Mouse (Mus musculus) thymus, adult 2 months (tissue): Measurements from ENCODE around the gene Snap91. TPM values are rescaled to one million over a fixed set of nuclear protein-coding genes. Genes with fewer than 3 reads are reported as not detected.

Experiments used
- DNase-seq: peaks from one replicate; pipeline ENCODE4 v3.0.0; 2021
- H3K27ac ChIP-seq: fragments of 200-500 bp; 2 replicates; pipeline ENCODE4 v1.5.1; 2012; ENCODE audit warnings: low read length, control low read depth; ENCODE audit not compliant: control insufficient read depth, insufficient read depth
- H3K27me3 ChIP-seq: fragments of 200-500 bp; 2 replicates; pipeline ENCODE4 v1.6.1; 2012; ENCODE audit warnings: mild to moderate bottlenecking, low read length, moderate library complexity, mixed read lengths; ENCODE audit not compliant: control insufficient read depth, insufficient read depth
- H3K36me3 ChIP-seq: fragments of 200-500 bp; 2 replicates; pipeline ENCODE4 v1.6.1; 2012; ENCODE audit warnings: mild to moderate bottlenecking, low read length, moderate library complexity; ENCODE audit not compliant: control insufficient read depth, insufficient read depth
- H3K4me1 ChIP-seq: fragments of 200-500 bp; replicated peaks from 2 replicates; pipeline ENCODE4 v1.6.1; 2012; ENCODE audit warnings: low read length; ENCODE audit not compliant: control insufficient read depth, insufficient read depth
- H3K4me3 ChIP-seq: fragments of 200-500 bp; 2 replicates; pipeline ENCODE4 v1.5.1; 2012; ENCODE audit warnings: mild to moderate bottlenecking, low read length, control low read depth, moderate library complexity; ENCODE audit not compliant: control insufficient read depth, insufficient read depth
- CTCF ChIP-seq: fragments of 200-500 bp; IDR thresholded peaks from 2 replicates; pipeline ENCODE4 v1.5.1; 2012; ENCODE audit warnings: mild to moderate bottlenecking, control low read depth, low read length, moderate library complexity, borderline replicate concordance; ENCODE audit not compliant: control insufficient read depth, poor library complexity, insufficient read depth; ENCODE audit errors: extremely low read depth
- POLR2A ChIP-seq: fragments of 200-500 bp; IDR thresholded peaks from 2 replicates; pipeline ENCODE4 v1.6.1; 2012; ENCODE audit warnings: mild to moderate bottlenecking, low read length, control low read depth, moderate library complexity; ENCODE audit not compliant: control insufficient read depth, poor library complexity, insufficient read depth; ENCODE audit errors: extremely low read depth
- WGBS: fragments of 180-500 bp; shearing (Covaris S2); methylation state at CpG from one replicate; pipeline ENCODE4 v1.1.7; 2018; 5-methylcytosine and 5-hydroxymethylcytosine counted together
- polyA plus RNA-seq: library from polyadenylated mRNA; depleted of rRNA; stranded (reverse); fragments of >200 nt; gene quantifications from 2 replicates; pipeline ENCODE4 v1.2.3, GENCODE M21; 2012

Gene Snap91
- polyA plus RNA-seq, 1 experiment = 6.0 TPM

DNA sequence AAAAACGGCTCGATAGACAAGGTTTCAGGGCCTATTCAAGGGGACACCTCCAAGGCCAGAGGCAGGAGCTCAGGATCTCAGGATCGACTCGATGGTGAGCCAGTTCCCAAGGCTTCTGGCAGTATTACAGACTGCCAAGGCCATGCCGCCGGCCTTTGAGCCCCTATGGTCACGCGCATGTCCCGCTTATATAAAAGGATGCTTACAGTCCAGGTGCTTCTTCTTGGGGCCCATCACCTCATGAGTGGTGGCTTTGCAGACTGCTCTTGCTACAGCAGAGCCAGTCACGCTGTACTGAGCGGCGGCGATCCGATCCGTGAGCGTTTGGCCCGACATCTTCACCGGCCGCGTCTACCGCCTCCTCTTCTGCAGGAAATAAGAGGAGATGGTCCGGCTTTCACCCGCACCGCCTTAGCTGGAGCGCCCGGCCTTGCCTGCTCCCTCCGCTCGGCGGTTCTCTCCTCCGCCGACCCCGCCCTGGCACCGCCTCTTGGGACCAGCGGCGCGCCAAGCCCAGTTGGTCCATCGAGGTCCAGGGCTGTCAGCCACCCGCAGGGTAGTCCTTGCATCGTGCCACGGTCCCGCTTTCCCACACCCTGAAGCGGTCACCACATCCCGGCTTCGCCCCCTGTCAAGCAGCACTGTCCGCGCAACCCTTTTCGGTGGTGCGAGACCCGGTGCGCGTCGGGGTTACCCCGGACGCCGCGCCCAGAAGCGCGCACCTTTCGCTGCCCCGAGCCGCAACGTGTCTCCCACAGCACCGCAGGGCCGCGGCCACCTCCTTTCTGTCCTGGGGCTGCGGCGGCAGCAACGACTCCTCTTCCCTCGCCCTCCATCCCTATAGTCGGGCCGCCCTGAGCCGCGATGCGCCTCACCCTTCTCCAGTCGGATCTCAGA, 990 bp downstream of the Snap91 start:
- peak; percentile 1 for DNase-seq
- no peaks in the 10 kb centered on the region for H3K4me1 ChIP-seq
- WGBS = 6% methylated on average over 75 of the region's 75 CpGs
- peaks cover 4% of the 10 kb centered on the region for H3K27me3 ChIP-seq
- H3K27ac ChIP-seq = no peak overlapping the region
- no peaks in the 10 kb centered on the region for H3K36me3 ChIP-seq
- no peak overlapping the region for H3K4me3 ChIP-seq
- TF ChIP-seq POLR2A (no peak), CTCF (no peak)

- H3K4me3 ChIP-seq = no peak overlapping the region
- peaks cover 4% of the 10 kb centered on the region for H3K27me3 ChIP-seq
- 74% methylated on average over 6 of the region's 6 CpGs for WGBS
- H3K36me3 ChIP-seq = no peaks in the 10 kb centered on the region
- TF ChIP-seq CTCF (no peak), POLR2A (no peak)
- no peak for DNase-seq
- H3K27ac ChIP-seq = no peak overlapping the region
- no peaks in the 10 kb centered on the region for H3K4me1 ChIP-seq
Observed at GRCm38 (mm10) chr9:86878716-86879115, 1.7 kb downstream of the Snap91 start.

- H3K27ac ChIP-seq = no peak overlapping the region
- no peak for TF ChIP-seq POLR2A
- no peak for TF ChIP-seq CTCF
- no peaks in the 10 kb centered on the region; the same call in 1 of the 2 replicates for H3K27me3 ChIP-seq
- DNase-seq = no peak
- WGBS = 81% methylated on average over 4 of the region's 4 CpGs
- H3K4me1 ChIP-seq = no peaks in the 10 kb centered on the region
- no peaks in the 10 kb centered on the region for H3K36me3 ChIP-seq
- no peak overlapping the region for H3K4me3 ChIP-seq
Observed at GRCm38 (mm10) chr9:86873681-86874080, 6.8 kb downstream of the Snap91 start.

DNA sequence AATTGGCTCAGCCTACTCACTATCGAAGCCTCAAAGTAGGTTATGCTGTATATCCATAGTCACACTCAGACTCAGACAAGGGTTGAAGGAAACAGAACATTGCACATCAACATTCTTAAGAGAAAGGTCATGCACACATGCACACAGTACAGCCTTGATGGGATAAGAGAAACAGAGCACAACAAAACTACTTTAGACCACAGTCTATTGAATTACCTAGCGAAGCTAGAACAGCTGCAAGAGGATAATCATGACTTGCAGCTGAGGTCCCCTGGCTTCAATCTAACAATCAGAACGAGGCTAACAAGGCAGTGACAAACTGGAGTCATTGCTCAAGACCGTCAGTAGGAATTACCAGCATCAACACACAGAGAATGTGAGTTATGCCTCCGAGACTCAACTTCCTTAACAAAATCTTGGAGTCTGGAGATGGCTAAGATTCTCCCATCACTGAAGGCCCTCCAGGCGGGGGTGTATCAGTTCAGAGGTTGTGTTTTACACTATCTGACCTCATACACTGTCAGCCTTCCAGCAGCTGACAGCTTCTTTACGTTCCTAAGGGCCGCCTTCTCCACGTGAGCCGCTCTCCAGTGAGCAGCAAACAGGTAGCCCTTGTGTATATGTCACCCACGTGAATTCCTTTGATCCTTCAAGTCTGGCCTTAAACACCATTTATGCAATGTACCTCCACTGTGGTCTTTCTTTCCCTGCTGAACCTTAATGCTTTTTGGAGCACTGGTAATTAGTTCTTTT, 10.7 kb downstream of the Snap91 start:
- H3K27ac ChIP-seq = no peak overlapping the region
- H3K36me3 ChIP-seq = no peaks in the 10 kb centered on the region
- no peak for TF ChIP-seq CTCF
- TF ChIP-seq POLR2A = no peak
- H3K27me3 ChIP-seq = no peaks in the 10 kb centered on the region
- DNase-seq = no peak
- WGBS = 86% methylated on average over 11 of the region's 11 CpGs
- no peaks in the 10 kb centered on the region for H3K4me1 ChIP-seq
- H3K4me3 ChIP-seq = no peak overlapping the region

GRCm38 (mm10) chr9:86858101-86858500, 22.4 kb downstream of the Snap91 start:
- H3K36me3 ChIP-seq = no peaks in the 10 kb centered on the region
- no peaks in the 10 kb centered on the region for H3K27me3 ChIP-seq
- TF ChIP-seq CTCF = no peak
- TF ChIP-seq POLR2A = no peak
- no peak for DNase-seq
- H3K4me3 ChIP-seq = no peak overlapping the region
- no peak overlapping the region for H3K27ac ChIP-seq
- WGBS = 93% methylated on average over 4 of the region's 4 CpGs
- no peaks in the 10 kb centered on the region for H3K4me1 ChIP-seq

DNA sequence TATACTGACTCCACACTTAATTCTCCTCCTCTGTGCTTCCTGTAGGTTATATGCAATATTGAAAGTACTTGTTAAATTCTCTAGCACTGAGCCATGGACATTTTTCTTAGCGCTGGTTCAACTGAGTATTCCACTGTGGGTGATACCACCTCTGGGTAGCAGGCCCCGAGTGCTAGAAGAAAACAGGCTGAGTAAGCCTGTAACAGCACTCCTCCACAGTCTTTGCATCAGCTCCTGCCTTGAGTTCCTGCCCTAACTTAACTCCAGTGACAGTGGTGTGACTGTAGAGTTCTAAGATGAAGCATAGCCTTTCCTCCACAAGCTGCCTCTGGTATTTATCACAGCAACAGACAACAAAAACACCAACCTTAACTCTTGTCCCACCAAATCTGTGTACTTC, 22.8 kb downstream of the Snap91 start:
- Histone ChIP-seq H3K4me1 (no peaks in the 10 kb centered on the region), H3K27ac (no peak overlapping the region), H3K4me3 (no peak overlapping the region), H3K36me3 (no peaks in the 10 kb centered on the region), H3K27me3 (no peaks in the 10 kb centered on the region)
- TF ChIP-seq CTCF (no peak), POLR2A (no peak)
- no peak for DNase-seq
- WGBS = 91% methylated on average over 2 of the region's 2 CpGs

- Histone ChIP-seq H3K4me1 (no peaks in the 10 kb centered on the region), H3K27me3 (no peaks in the 10 kb centered on the region), H3K36me3 (no peaks in the 10 kb centered on the region), H3K4me3 (no peak overlapping the region), H3K27ac (no peak overlapping the region)
- DNase-seq = no peak
- TF ChIP-seq CTCF (no peak), POLR2A (no peak)
- 90% methylated on average over 3 of the region's 3 CpGs for WGBS
Observed at GRCm38 (mm10) chr9:86852861-86853260, 27.6 kb downstream of the Snap91 start.
